Mouse (Mus musculus) ovary, adult 2 months (tissue): ENCODE results near the gene Atp8a2. TPM values are rescaled to one million over a fixed set of nuclear protein-coding genes. Genes with fewer than 3 reads are reported as not detected.

ENCODE experiments used
- polyA plus RNA-seq: library from polyadenylated mRNA; depleted of rRNA; stranded (reverse); fragments of >200 nt; gene quantifications from 2 replicates; pipeline ENCODE4 v1.2.3, GENCODE M21; 2012; rRNA removed

Gene Atp8a2
- polyA plus RNA-seq: 0.40 and 1.3 TPM in 2 replicates

DNA sequence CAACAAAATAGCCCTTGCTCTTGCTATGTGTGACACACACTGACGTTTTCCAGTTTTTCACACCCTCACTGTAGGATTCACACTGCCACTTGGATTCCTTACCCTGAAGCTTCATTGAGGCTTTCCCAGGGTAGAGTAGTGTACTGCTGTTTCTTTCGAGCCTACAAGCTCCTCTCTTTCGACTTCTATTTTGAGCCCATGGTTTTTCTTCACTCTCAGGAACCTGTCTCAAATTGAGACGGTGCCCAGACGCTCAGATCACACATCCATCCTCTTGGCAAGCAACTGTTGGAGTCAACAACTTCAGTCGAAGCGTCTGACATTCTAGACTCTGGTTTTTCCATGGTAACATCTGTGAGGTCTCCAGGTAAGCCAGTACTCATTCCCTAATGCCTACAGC is at the start of gene Atp8a2:
Atp8a2 (minus strand) TSS at position 296 of the 400 bp plus-strand sequence.

DNA sequence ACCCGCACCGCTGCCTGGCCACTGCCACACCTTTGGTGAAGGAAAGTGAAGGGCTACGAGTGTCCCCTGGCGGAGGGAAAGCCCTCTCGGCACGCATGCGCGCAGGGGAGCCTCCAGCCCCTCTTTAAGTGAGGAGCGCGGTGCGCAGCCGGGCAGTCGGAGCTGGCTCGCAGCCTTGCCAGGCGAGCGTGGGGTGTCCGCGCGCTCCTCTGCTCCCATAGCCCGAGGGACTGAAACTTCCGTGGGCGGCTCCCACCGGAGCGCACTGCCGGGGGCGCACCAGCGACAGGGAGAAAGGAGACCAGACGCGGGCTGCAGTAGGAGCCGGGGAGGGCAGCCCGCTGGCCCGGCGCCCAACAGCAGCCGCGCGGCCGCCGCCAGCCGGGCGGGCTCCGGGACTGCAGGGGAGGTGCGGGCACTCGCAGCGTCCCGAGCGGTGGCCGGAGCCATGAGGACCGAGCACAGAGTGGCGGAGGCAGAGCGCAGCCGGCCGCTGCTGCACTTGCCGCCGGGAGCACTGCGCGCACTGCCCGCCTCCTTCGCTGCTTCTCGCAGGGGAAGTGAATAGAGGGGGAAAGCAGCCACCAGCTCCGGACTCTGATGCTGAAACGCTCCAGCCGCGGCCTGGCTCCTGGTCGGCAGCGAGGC is 571.7 kb downstream of the Atp8a2 start, which contains the start of gene Shisa2:
Shisa2 (plus strand) TSS at position 151 of the 648 bp plus-strand sequence.

DNA sequence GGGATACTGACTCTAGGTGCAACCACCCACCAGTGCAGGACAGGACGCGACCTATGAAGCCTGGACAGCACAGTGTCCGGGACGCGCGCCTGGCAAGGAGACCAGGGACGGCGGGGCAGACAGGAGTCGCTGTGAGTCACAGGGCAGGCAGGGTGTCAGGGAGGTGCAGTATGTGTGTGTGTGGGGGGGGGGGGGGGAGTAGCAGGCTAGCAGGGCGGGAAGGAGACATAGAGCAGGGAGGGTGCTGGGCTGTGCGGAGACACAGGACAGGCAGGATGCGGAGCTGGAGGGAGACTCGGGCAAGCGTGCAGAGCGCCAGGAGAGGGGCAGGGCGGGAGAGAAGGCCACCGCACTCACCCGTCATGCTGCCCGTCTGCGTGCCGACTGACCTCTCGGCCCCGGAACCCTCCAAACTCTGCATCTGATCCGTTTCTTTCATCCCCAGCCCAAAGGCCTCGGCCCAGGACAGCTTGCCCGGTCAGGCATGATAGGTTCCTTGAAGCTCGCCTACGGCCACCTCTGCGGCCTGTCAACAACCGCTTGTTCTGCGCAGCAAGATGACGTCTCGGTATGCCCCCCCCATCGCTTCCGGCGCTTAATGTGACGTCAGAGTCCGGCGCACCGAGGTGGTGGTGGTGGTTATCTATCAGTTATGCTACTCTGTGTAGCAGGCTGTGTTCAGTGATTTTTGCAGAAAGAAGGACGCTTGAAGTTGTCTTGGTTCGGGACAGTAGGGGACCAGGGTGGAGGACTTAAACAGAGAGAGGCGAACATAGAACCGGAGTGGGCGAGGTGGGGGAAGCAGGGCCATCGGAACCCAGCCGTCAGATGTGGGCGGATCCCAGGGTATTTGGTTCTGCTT is 599.4 kb downstream of the Atp8a2 start, which contains the start of gene Cdadc1:
Cdadc1 (minus strand) TSS at position 562 of the 862 bp plus-strand sequence.

Other genes starting within 250 kb of the Atp8a2 start
- gene Nupl1, start 54.3 kb upstream of the Atp8a2 start, polyA plus RNA-seq: not detected in 2 replicates
- gene Gm49336, start 54.3 kb upstream of the Atp8a2 start, polyA plus RNA-seq: 20.5 and 23.3 TPM in 2 replicates
- 11.5 and 11.9 TPM in 2 replicates for gene Mtmr6, start 68.0 kb upstream of the Atp8a2 start, polyA plus RNA-seq
- gene Amer2, start 176.1 kb upstream of the Atp8a2 start, polyA plus RNA-seq: 0.40 and 0.46 TPM in 2 replicates